Mouse (Mus musculus) ES-Bruce4 (cell line): ENCODE data around the gene Dnajc5.

Source experiments
- CTCF ChIP-seq: IDR thresholded peaks from one replicate; pipeline ENCODE4 v1.8.1; 2011; ENCODE audit warnings: low read depth, low read length
- EP300 ChIP-seq: IDR thresholded peaks from 2 replicates; pipeline ENCODE4 v1.6.1; 2011; ENCODE audit warnings: low read depth, low read length; ENCODE audit not compliant: insufficient read depth
- POLR2A ChIP-seq: IDR thresholded peaks from one replicate; pipeline ENCODE4 v1.8.1; 2011; ENCODE audit warnings: low read length; ENCODE audit not compliant: insufficient read depth

- TF ChIP-seq CTCF (no peak), POLR2A (no peak), EP300 (no peak)
These were observed 22.8 kb upstream of the Dnajc5 start for GRCm38 (mm10) chr2:181497548-181497875.
